Mouse (Mus musculus) heart, postnatal 0 days (tissue): Measurements from ENCODE around the gene Phb2.

ENCODE experiments used
- CTCF ChIP-seq: IDR thresholded peaks from 2 replicates; pipeline ENCODE4 v1.5.1; 2016; ENCODE audit warnings: antibody characterized with exemption, control low read depth, low read depth
- EP300 ChIP-seq: IDR thresholded peaks from 2 replicates; pipeline ENCODE4 v1.6.1; 2016; ENCODE audit warnings: antibody characterized with exemption, low read depth

GRCm38 (mm10) chr6:124723541-124723940 is 11.4 kb downstream of the Phb2 start:
- TF ChIP-seq CTCF (no peak), EP300 (no peak)
